Mouse (Mus musculus) heart, adult 2 months (tissue): Measurements from ENCODE around the gene Rtp4. TPM values are rescaled to one million over a fixed set of nuclear protein-coding genes. Genes with fewer than 3 reads are reported as not detected.

Experiments
- DNase-seq, 2 experiments: peaks; one replicate each; pipeline ENCODE4 v3.0.0; 2021
- H3K27ac ChIP-seq: fragments of 200-600 bp; 2 replicates; pipeline ENCODE4 v1.8.1; 2022
- H3K27me3 ChIP-seq: fragments of 200-500 bp; 2 replicates; pipeline ENCODE4 v1.6.1; 2012; ENCODE audit warnings: mild to moderate bottlenecking, low read length, inconsistent platforms, mixed read lengths; ENCODE audit not compliant: control insufficient read depth, insufficient read depth
- H3K36me3 ChIP-seq: fragments of 200-500 bp; 2 replicates; pipeline ENCODE4 v1.6.1; 2012; ENCODE audit warnings: low read length, inconsistent platforms; ENCODE audit not compliant: control insufficient read depth, insufficient read depth
- H3K4me1 ChIP-seq: fragments of 200-500 bp; 2 replicates; pipeline ENCODE4 v1.6.1; 2011; ENCODE audit warnings: low read length; ENCODE audit not compliant: control insufficient read depth, insufficient read depth
- H3K4me3 ChIP-seq: fragments of 200-600 bp; 2 replicates; pipeline ENCODE4 v1.8.1; 2022
- H3K79me2 ChIP-seq: fragments of 200-500 bp; replicated peaks from 2 replicates; pipeline ENCODE4 v1.6.1; 2012; ENCODE audit warnings: mild to moderate bottlenecking, inconsistent platforms, low read length, moderate library complexity, mixed read lengths; ENCODE audit not compliant: control insufficient read depth, insufficient read depth
- H3K9ac ChIP-seq: fragments of 200-500 bp; 2 replicates; pipeline ENCODE4 v1.6.1; 2012; ENCODE audit warnings: low read depth, mild to moderate bottlenecking, control low read depth, inconsistent platforms, low read length, mixed read lengths
- CTCF ChIP-seq: fragments of 200-600 bp; IDR thresholded peaks from 2 replicates; pipeline ENCODE4 v1.8.1; 2022; ENCODE audit warnings: antibody characterized with exemption, mild to moderate bottlenecking, moderate library complexity
- EP300 ChIP-seq: fragments of 200-500 bp; IDR thresholded peaks from 2 replicates; pipeline ENCODE4 v1.6.1; 2011; ENCODE audit warnings: low read depth, low read length, control low read depth; ENCODE audit not compliant: insufficient read depth
- POLR2A ChIP-seq: fragments of 200-500 bp; IDR thresholded peaks from 2 replicates; pipeline ENCODE4 v1.6.1; 2011; ENCODE audit warnings: mild to moderate bottlenecking, low read depth, low read length, control low read depth; ENCODE audit not compliant: insufficient read depth
- WGBS: fragments of 180-500 bp; shearing (Covaris S2); methylation state at CpG from one replicate; pipeline ENCODE4 v1.1.7; 2018; 5-methylcytosine and 5-hydroxymethylcytosine counted together
- intact Hi-C: fragments of 180-260 bp; cut with DNase I; formaldehyde crosslinking; loops from one replicate; pipeline ENCODE4 v1.15.1; 2025
- polyA plus RNA-seq: library from polyadenylated mRNA; depleted of rRNA; stranded (reverse); fragments of >200 nt; gene quantifications from 2 replicates; pipeline ENCODE4 v1.2.3, GENCODE M21; 2012
- total RNA-seq, 2 experiments: library from RNA; stranded (reverse); gene quantifications; 2 replicates each; pipeline ENCODE4 v1.2.3; 2021

The Rtp4 gene
- total and polyA plus RNA-seq, 3 experiments: 4.5 to 10.4 (median 4.8) TPM

GRCm38 (mm10) chr16:23606651-23607050, 86.6 kb downstream of the Rtp4 start:
- H3K79me2 ChIP-seq: no peaks in the 10 kb centered on the region
- H3K9ac ChIP-seq: no peak overlapping the region
- TF ChIP-seq POLR2A (no peak), EP300 (no peak)
- no peak overlapping the region for H3K27ac ChIP-seq
- intact Hi-C loops: no loop called here
- 94% methylated on average over 7 of the region's 7 CpGs for WGBS
- H3K4me1 ChIP-seq: peaks cover 4% of the 10 kb centered on the region; the same call in 1 of the 2 replicates
- no peak for DNase-seq
- no peak overlapping the region for H3K4me3 ChIP-seq
- no peaks in the 10 kb centered on the region for H3K27me3 ChIP-seq
- H3K36me3 ChIP-seq: no peaks in the 10 kb centered on the region; the same call in 1 of the 2 replicates

GRCm38 (mm10) chr16:23607911-23608410, 87.9 kb downstream of the Rtp4 start:
- Histone ChIP-seq H3K27ac (no peak overlapping the region), H3K9ac (no peak overlapping the region), H3K4me1 (peaks cover 4% of the 10 kb centered on the region), H3K27me3 (no peaks in the 10 kb centered on the region), H3K4me3 (no peak overlapping the region), H3K79me2 (no peaks in the 10 kb centered on the region), H3K36me3 (peaks cover 4% of the 10 kb centered on the region; the same call in 1 of the 2 replicates)
- intact Hi-C loops: no loop called here
- no peak for DNase-seq
- 29% methylated on average over 1 of the region's 1 CpGs for WGBS
- TF ChIP-seq POLR2A (no peak), CTCF (no peak), EP300 (no peak)

- intact Hi-C loops: no loop called here
- peak overlapping the region; percentile 90 for H3K27ac ChIP-seq
Measured at GRCm38 (mm10) chr16:23609748-23610185, 89.7 kb downstream of the Rtp4 start.

GRCm38 (mm10) chr16:23624205-23624604, 104.1 kb downstream of the Rtp4 start:
- Histone ChIP-seq H3K27me3 (no peaks in the 10 kb centered on the region), H3K36me3 (no peaks in the 10 kb centered on the region), H3K4me3 (no peak overlapping the region), H3K4me1 (no peaks in the 10 kb centered on the region), H3K27ac (no peak overlapping the region), H3K79me2 (no peaks in the 10 kb centered on the region), H3K9ac (no peak overlapping the region)
- intact Hi-C loops: no loop called here
- no peak for TF ChIP-seq CTCF
- TF ChIP-seq EP300: no peak
- DNase-seq: no peak
- WGBS: 69% methylated on average over 4 of the region's 4 CpGs

More at GRCm38 (mm10) chr16:23609748-23610185, 89.7 kb downstream of the Rtp4 start:
- 12% methylated on average over 11 of the region's 11 CpGs for WGBS
- TF ChIP-seq CTCF (no peak), POLR2A (peak; percentile 83), EP300 (no peak)
- Histone ChIP-seq H3K4me1 (peaks cover 4% of the 10 kb centered on the region), H3K27me3 (no peaks in the 10 kb centered on the region), H3K9ac (peak overlapping the region; percentile 78), H3K36me3 (peaks cover 12% of the 10 kb centered on the region), H3K4me3 (peak overlapping the region; percentile 73), H3K79me2 (no peaks in the 10 kb centered on the region)
- DNase-seq: peak; percentile 67 to 71

- no peak for DNase-seq
- H3K4me1 ChIP-seq: no peaks in the 10 kb centered on the region
- no peak for TF ChIP-seq POLR2A
- TF ChIP-seq CTCF: no peak
- no peak for TF ChIP-seq EP300
- 51% methylated on average over 2 of the region's 2 CpGs for WGBS
- no peak overlapping the region for H3K4me3 ChIP-seq
- intact Hi-C loops: no loop called here
- H3K9ac ChIP-seq: no peak overlapping the region
- no peaks in the 10 kb centered on the region for H3K79me2 ChIP-seq
- H3K27ac ChIP-seq: no peak overlapping the region
- H3K27me3 ChIP-seq: no peaks in the 10 kb centered on the region
- no peaks in the 10 kb centered on the region for H3K36me3 ChIP-seq
Measured at GRCm38 (mm10) chr16:23631531-23631930, 111.4 kb downstream of the Rtp4 start.

- Histone ChIP-seq H3K4me1 (no peaks in the 10 kb centered on the region), H3K27me3 (no peaks in the 10 kb centered on the region), H3K4me3 (no peak overlapping the region), H3K9ac (no peak overlapping the region), H3K36me3 (no peaks in the 10 kb centered on the region), H3K79me2 (no peaks in the 10 kb centered on the region), H3K27ac (no peak overlapping the region)
- DNase-seq: no peak
- peak; percentile 59 for TF ChIP-seq CTCF
- TF ChIP-seq EP300: no peak
- WGBS: 80% methylated on average over 2 of the region's 2 CpGs
- intact Hi-C loops: no loop called here
Measured at GRCm38 (mm10) chr16:23632681-23633080, 112.6 kb downstream of the Rtp4 start.
